Mouse (Mus musculus) cerebellum, adult 2 months (tissue): ENCODE data around the gene Gm13199.

Source experiments
- CTCF ChIP-seq: fragments of 200-500 bp; IDR thresholded peaks from 2 replicates; pipeline ENCODE4 v1.5.1; 2011; ENCODE audit warnings: low read depth, mild to moderate bottlenecking, control low read depth, low read length, moderate library complexity, borderline replicate concordance; ENCODE audit not compliant: insufficient read depth
- POLR2A ChIP-seq: fragments of 200-500 bp; IDR thresholded peaks from 2 replicates; pipeline ENCODE4 v1.6.1; 2011; ENCODE audit warnings: low read length, control low read depth, borderline replicate concordance; ENCODE audit not compliant: insufficient read depth

- TF ChIP-seq CTCF: peak; percentile 33; the same call in 1 of the 2 replicates
- TF ChIP-seq POLR2A: no peak
Measured at GRCm38 (mm10) chr2:5906625-5907024, 43.9 kb upstream of the Gm13199 start.
